Mouse (Mus musculus) liver, embryonic 11.5 days (tissue): ENCODE measurements around the gene Slc30a9. TPM values are rescaled to one million over a fixed set of nuclear protein-coding genes. Genes with fewer than 3 reads are reported as not detected.

Experiments
- ATAC-seq: fragments of 200-750 bp; cut with Nextera tagmentation; replicated peaks from 2 replicates; pipeline ENCODE4 v1.8.0; 2017; ENCODE audit warnings: moderate number of reproducible peaks, mild to moderate bottlenecking, moderate TSS enrichment, moderate library complexity; ENCODE audit not compliant: low FRiP score
- DNase-seq: peaks from one replicate; pipeline ENCODE4 v3.0.0-alpha.2; 2017; ENCODE audit warnings: low spot score
- H3K27ac ChIP-seq: fragments of 300-500 bp; sonication (generic); 2 replicates; pipeline ENCODE4 v1.5.1; 2014; ENCODE audit warnings: mild to moderate bottlenecking, low read depth, low read length, control low read depth
- H3K27me3 ChIP-seq: fragments of 300-500 bp; sonication (generic); replicated peaks from 2 replicates; pipeline ENCODE4 v1.6.1; 2014; ENCODE audit warnings: low read length, mixed read lengths; ENCODE audit not compliant: control insufficient read depth, insufficient read depth
- H3K36me3 ChIP-seq: fragments of 300-500 bp; sonication (generic); 2 replicates; pipeline ENCODE4 v1.6.1; 2014; ENCODE audit warnings: mild to moderate bottlenecking, low read length, moderate library complexity, mixed read lengths; ENCODE audit not compliant: control insufficient read depth, insufficient read depth
- H3K4me1 ChIP-seq: fragments of 300-500 bp; sonication (generic); replicated peaks from 2 replicates; pipeline ENCODE4 v1.6.1; 2014; ENCODE audit warnings: low read length, mixed read lengths; ENCODE audit not compliant: control insufficient read depth, insufficient read depth
- H3K4me2 ChIP-seq: fragments of 300-500 bp; sonication (generic); 2 replicates; pipeline ENCODE4 v1.6.1; 2014; ENCODE audit warnings: mild to moderate bottlenecking, control low read depth, moderate library complexity
- H3K4me3 ChIP-seq: fragments of 300-500 bp; sonication (generic); 2 replicates; pipeline ENCODE4 v1.5.1; 2014; ENCODE audit warnings: low read depth, low read length, control low read depth
- H3K9ac ChIP-seq: fragments of 300-500 bp; sonication (generic); 2 replicates; pipeline ENCODE4 v1.6.1; 2014; ENCODE audit warnings: low read depth, low read length, control low read depth
- H3K9me3 ChIP-seq: fragments of 300-500 bp; sonication (generic); 2 replicates; pipeline ENCODE4 v1.6.1; 2016; ENCODE audit warnings: low read length, inconsistent platforms, mixed read lengths; ENCODE audit not compliant: control insufficient read depth
- WGBS: fragments of 180-500 bp; shearing (Covaris S2); extraction: QIAGEN DNeasy Blood & Tissue Kit; methylation state at CpG from one replicate; pipeline ENCODE4 v1.1.7; 2014; 5-methylcytosine and 5-hydroxymethylcytosine counted together
- polyA plus RNA-seq: library from polyadenylated mRNA; unstranded; fragments of >200 nt; fragmentation: Nextera tagmentation; extraction: Ambion mirVana; gene quantifications from 2 replicates; pipeline ENCODE4 v1.2.1, GENCODE M21; 2014

Gene Slc30a9
- polyA plus RNA-seq, 1 experiment from 2014 or later, result 98.6 TPM

GRCm38 (mm10) chr5:67279840-67280239, 26.9 kb upstream of the Slc30a9 start:
- H3K4me3 ChIP-seq, result no peak overlapping the region
- no peak overlapping the region; the same call in 1 of the 2 replicates for H3K4me2 ChIP-seq
- DNase-seq (no peak), ATAC-seq (peak; percentile 70)
- H3K27me3 ChIP-seq, result no peaks in the 10 kb centered on the region
- WGBS, result 82% methylated on average over 4 of the region's 4 CpGs
- H3K36me3 ChIP-seq, result peaks cover 21% of the 10 kb centered on the region
- no peaks in the 10 kb centered on the region for H3K9me3 ChIP-seq
- H3K4me1 ChIP-seq, result peaks cover 12% of the 10 kb centered on the region; the same call in 1 of the 2 replicates
- H3K9ac ChIP-seq, result no peak overlapping the region
- peak overlapping the region; percentile 49 for H3K27ac ChIP-seq

GRCm38 (mm10) chr5:67280400-67280799, 26.4 kb upstream of the Slc30a9 start:
- no peak overlapping the region for H3K9ac ChIP-seq
- H3K4me1 ChIP-seq, result peaks cover 12% of the 10 kb centered on the region; the same call in 1 of the 2 replicates
- peak overlapping the region; percentile 48 for H3K4me2 ChIP-seq
- H3K4me3 ChIP-seq, result no peak overlapping the region
- H3K27ac ChIP-seq, result peak overlapping the region; percentile 64
- DNase-seq, result no peak
- peak; percentile 94 for ATAC-seq
- peaks cover 26% of the 10 kb centered on the region for H3K36me3 ChIP-seq
- WGBS, result 75% methylated on average over 4 of the region's 4 CpGs
- no peaks in the 10 kb centered on the region for H3K9me3 ChIP-seq
- no peaks in the 10 kb centered on the region for H3K27me3 ChIP-seq

- peak; percentile 67 for ATAC-seq
- H3K27me3 ChIP-seq, result no peaks in the 10 kb centered on the region
- 40% methylated on average over 3 of the region's 3 CpGs for WGBS
- H3K4me3 ChIP-seq, result no peak overlapping the region
- H3K9ac ChIP-seq, result no peak overlapping the region
- H3K27ac ChIP-seq, result no peak overlapping the region
- DNase-seq, result no peak
- H3K4me1 ChIP-seq, result no peaks in the 10 kb centered on the region
- no peaks in the 10 kb centered on the region for H3K9me3 ChIP-seq
- H3K36me3 ChIP-seq, result peaks cover 7% of the 10 kb centered on the region; the same call in 1 of the 2 replicates
- no peak overlapping the region for H3K4me2 ChIP-seq
Observed at GRCm38 (mm10) chr5:67295029-67295428, 11.7 kb upstream of the Slc30a9 start.

GRCm38 (mm10) chr5:67295682-67296081, 11.1 kb upstream of the Slc30a9 start:
- no peaks in the 10 kb centered on the region for H3K27me3 ChIP-seq
- no peak overlapping the region for H3K9ac ChIP-seq
- H3K4me1 ChIP-seq, result no peaks in the 10 kb centered on the region
- H3K4me3 ChIP-seq, result no peak overlapping the region
- DNase-seq, result no peak
- no peak overlapping the region for H3K27ac ChIP-seq
- no peak for ATAC-seq
- WGBS, result 84% methylated on average over 6 of the region's 6 CpGs
- no peak overlapping the region for H3K4me2 ChIP-seq
- H3K9me3 ChIP-seq, result no peaks in the 10 kb centered on the region
- peaks cover 7% of the 10 kb centered on the region; the same call in 1 of the 2 replicates for H3K36me3 ChIP-seq

GRCm38 (mm10) chr5:67296171-67296570, 10.6 kb upstream of the Slc30a9 start:
- no peak for ATAC-seq
- Histone ChIP-seq H3K4me2 (no peak overlapping the region), H3K9ac (no peak overlapping the region), H3K4me1 (no peaks in the 10 kb centered on the region), H3K27ac (no peak overlapping the region), H3K4me3 (no peak overlapping the region), H3K27me3 (no peaks in the 10 kb centered on the region), H3K9me3 (no peaks in the 10 kb centered on the region), H3K36me3 (peaks cover 7% of the 10 kb centered on the region; the same call in 1 of the 2 replicates)
- no peak for DNase-seq
- WGBS, result 90% methylated on average over 1 of the region's 1 CpGs

- peaks cover 3% of the 10 kb centered on the region; the same call in 1 of the 2 replicates for H3K36me3 ChIP-seq
- H3K9ac ChIP-seq, result no peak overlapping the region
- H3K9me3 ChIP-seq, result no peaks in the 10 kb centered on the region
- 86% methylated on average over 5 of the region's 5 CpGs for WGBS
- H3K4me3 ChIP-seq, result no peak overlapping the region
- no peaks in the 10 kb centered on the region for H3K27me3 ChIP-seq
- no peak for DNase-seq
- no peak overlapping the region for H3K27ac ChIP-seq
- ATAC-seq, result no peak
- no peaks in the 10 kb centered on the region for H3K4me1 ChIP-seq
- H3K4me2 ChIP-seq, result no peak overlapping the region
Observed at GRCm38 (mm10) chr5:67297026-67297813, 9.5 kb upstream of the Slc30a9 start.

- 88% methylated on average over 6 of the region's 6 CpGs for WGBS
- DNase-seq, result no peak
- no peaks in the 10 kb centered on the region for H3K36me3 ChIP-seq
- H3K4me2 ChIP-seq, result no peak overlapping the region
- no peak overlapping the region for H3K27ac ChIP-seq
- no peaks in the 10 kb centered on the region for H3K9me3 ChIP-seq
- no peaks in the 10 kb centered on the region for H3K4me1 ChIP-seq
- ATAC-seq, result no peak
- no peaks in the 10 kb centered on the region for H3K27me3 ChIP-seq
- no peak overlapping the region for H3K9ac ChIP-seq
- no peak overlapping the region for H3K4me3 ChIP-seq
Observed at GRCm38 (mm10) chr5:67299847-67300412, 6.8 kb upstream of the Slc30a9 start.

GRCm38 (mm10) chr5:67300926-67301597, 5.7 kb upstream of the Slc30a9 start:
- H3K4me2 ChIP-seq, result no peak overlapping the region
- no peak overlapping the region for H3K27ac ChIP-seq
- no peak overlapping the region for H3K4me3 ChIP-seq
- no peaks in the 10 kb centered on the region for H3K9me3 ChIP-seq
- ATAC-seq (no peak), DNase-seq (no peak)
- no peaks in the 10 kb centered on the region for H3K4me1 ChIP-seq
- no peaks in the 10 kb centered on the region for H3K27me3 ChIP-seq
- WGBS, result 89% methylated on average over 8 of the region's 8 CpGs
- H3K36me3 ChIP-seq, result no peaks in the 10 kb centered on the region
- no peak overlapping the region for H3K9ac ChIP-seq
